Mouse (Mus musculus) neutrophil, adult 65 days (primary cell): ENCODE measurements around the gene Mettl7a1. TPM values are rescaled to one million over a fixed set of nuclear protein-coding genes. Genes with fewer than 3 reads are reported as not detected.

Experiments
- total RNA-seq: library from RNA; stranded (reverse); gene quantifications from 2 replicates; pipeline ENCODE4 v1.2.4, GENCODE M21; 2023

The Mettl7a1 gene
- 24.9 and 30.9 TPM in 2 replicates for total RNA-seq

GRCm38 (mm10) chr15:100304019-100304991 is at the start of gene Mettl7a1:
Mettl7a1 (plus strand) TSS chr15:100304140.

GRCm38 (mm10) chr15:100280626-100281025 is 23.3 kb upstream of the Mettl7a1 start, which contains the start of gene Tmprss12:
Tmprss12 (plus strand) TSS chr15:100280837.

GRCm38 (mm10) chr15:100334629-100335028 is 30.7 kb downstream of the Mettl7a1 start, which contains the start of gene Mettl7a3:
Mettl7a3 (plus strand) TSS chr15:100334929.

DNA sequence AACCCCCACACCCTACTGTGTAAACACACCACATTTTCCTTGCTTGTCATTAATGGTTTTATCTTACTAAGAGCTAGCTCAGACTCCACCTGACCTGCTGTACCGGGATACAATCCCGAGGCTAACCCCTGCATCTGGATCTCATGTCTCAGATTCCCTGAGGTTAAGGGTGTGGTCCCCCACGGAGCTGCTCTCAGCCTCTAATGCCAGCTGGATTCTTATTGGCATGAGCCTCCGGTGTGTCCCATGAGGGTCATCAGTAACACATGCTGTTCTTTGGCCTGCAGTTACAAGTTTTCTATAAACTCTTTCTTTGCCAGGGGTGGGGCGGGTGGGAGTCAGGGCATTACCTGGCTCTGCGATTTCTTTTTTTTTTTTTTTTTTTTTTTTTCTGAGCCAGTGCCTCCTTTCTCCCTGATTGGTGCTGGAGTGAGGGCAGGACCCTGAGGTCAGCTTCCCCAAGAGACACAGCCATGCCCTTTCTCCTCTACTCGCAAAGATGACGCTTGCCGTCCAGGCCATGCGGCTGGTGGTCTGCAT is 48.8 kb downstream of the Mettl7a1 start, which contains the start of the genes Methig1 and Mettl7a2:
Gene Methig1, plus strand, starts transcription at position 439 of the 540 bp plus-strand sequence.
Gene Mettl7a2, plus strand, starts transcription at position 490 of the 540 bp plus-strand sequence.

GRCm38 (mm10) chr15:100364242-100364641 is 60.3 kb downstream of the Mettl7a1 start, which contains the start of gene Higd1c:
Higd1c (plus strand) TSS chr15:100364542.

Other genes with a start within 250 kb of the Mettl7a1 start
- 103 and 113 TPM in 2 replicates for gene Atf1, start 76.3 kb upstream of the Mettl7a1 start, total RNA-seq
- not detected in 2 replicates for gene Tmprss12, start 23.3 kb upstream of the Mettl7a1 start, total RNA-seq
- not detected in 2 replicates for gene Mettl7a3, start 30.8 kb downstream of the Mettl7a1 start, total RNA-seq
- not detected in 2 replicates for gene Methig1, start 49.0 kb downstream of the Mettl7a1 start, total RNA-seq
- 0.70 and 1.5 TPM in 2 replicates for gene Mettl7a2, start 49.1 kb downstream of the Mettl7a1 start, total RNA-seq
- gene Higd1c, start 60.4 kb downstream of the Mettl7a1 start, total RNA-seq: not detected in 2 replicates
- not detected in 2 replicates for gene Gm5475, start 118.0 kb downstream of the Mettl7a1 start, total RNA-seq
- gene Slc11a2, start 120.9 kb downstream of the Mettl7a1 start, total RNA-seq: 6.9 and 11.2 TPM in 2 replicates
- 8.0 and 11.0 TPM in 2 replicates for gene Letmd1, start 164.9 kb downstream of the Mettl7a1 start, total RNA-seq
- 0.79 and 1.2 TPM in 2 replicates for gene Csrnp2, start 191.3 kb downstream of the Mettl7a1 start, total RNA-seq
- 1.4 and 2.0 TPM in 2 replicates for gene Tfcp2, start 247.9 kb downstream of the Mettl7a1 start, total RNA-seq